Mouse (Mus musculus): ENCODE results near the gene Med16. TPM values are rescaled to one million over a fixed set of nuclear protein-coding genes. Genes with fewer than 3 reads are reported as not detected.
"Not testable (repeated sequence)": the region's sequence is repeated elsewhere in the genome, so short reads cannot be mapped to it uniquely, and the experiment has no call there.

Gene Med16
- polyA plus RNA-seq, 1 experiment from 2014 or later: 44.9 TPM

DNA sequence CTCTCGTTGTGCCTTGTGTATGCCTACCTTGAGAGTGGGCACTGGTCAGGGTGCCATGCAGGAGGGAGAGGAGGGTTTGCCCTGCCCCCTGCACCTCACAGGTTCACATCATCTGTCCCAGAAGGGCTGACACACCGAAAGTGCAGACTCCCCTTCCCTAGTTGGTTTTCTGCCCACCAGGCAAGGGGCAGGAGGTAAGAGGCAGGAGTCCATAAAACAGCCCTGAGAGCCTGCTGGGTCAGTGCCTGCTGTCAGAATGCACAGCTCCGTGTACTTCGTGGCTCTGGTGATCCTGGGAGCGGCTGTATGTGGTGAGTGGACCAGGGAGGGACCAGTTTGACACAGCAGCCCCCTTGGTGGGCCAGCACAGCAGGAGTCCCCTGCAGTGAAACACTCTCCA lies 18.1 kb downstream of the Med16 start, which contains the start of gene Cfd:
Gene Cfd (plus strand): TSS at position 184 of the 400 bp plus-strand sequence.
- Histone ChIP-seq H3K4me1 (replicated peaks; ENCODE audit: insufficient read depth, low read length) (no peaks in the 10 kb centered on the region), H3K27ac (no peak within 1 kb of the TSS), H3K27me3 (ENCODE audit: insufficient read depth, low read length) (no peaks in the 10 kb centered on the region), H3K9me3 (replicated peaks; ENCODE audit: low read length) (no peaks in the 10 kb centered on the region), H3K9ac (ENCODE audit: low read depth, low read length) (no peak within 1 kb of the TSS), H3K36me3 (ENCODE audit: insufficient read depth, low read length) (peaks cover 15% of the 10 kb centered on the region), H3K4me3 (replicated peaks; ENCODE audit: low read depth, low read length) (no peak within 1 kb of the TSS), H3K4me2 (ENCODE audit: low read length) (no peak within 1 kb of the TSS)
- TF ChIP-seq CTCF (IDR thresholded peaks at IDR 0.05; ENCODE audit: low read depth): no peak
- DNase-seq (ENCODE audit: low spot score): no peak
- no peak for ATAC-seq (replicated peaks; ENCODE audit: low FRiP score, low read depth)
- 40% methylated on average over 5 of the region's 5 CpGs for WGBS

DNA sequence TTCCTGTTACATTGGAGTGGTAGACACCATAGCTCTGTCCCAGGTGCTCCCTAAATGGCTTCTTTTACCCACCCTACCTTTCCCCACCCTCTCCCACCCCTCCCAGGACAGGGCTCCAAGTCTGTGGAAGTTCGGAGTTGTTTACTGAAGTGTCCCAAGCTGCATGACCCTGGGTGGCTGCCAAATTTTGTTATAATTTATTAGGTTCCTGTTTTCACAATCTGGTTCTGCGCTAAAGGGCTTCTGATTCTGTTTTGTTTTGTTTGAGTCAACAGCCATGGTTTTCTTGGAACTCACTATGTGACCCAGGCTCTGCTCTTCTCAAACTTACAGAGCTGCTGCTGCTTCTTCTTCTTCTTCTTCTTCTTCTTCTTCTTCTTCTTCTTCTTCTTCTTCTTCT lies 19.3 kb downstream of the Med16 start:
- 40% methylated on average over 2 of the region's 2 CpGs for WGBS
- Histone ChIP-seq H3K9ac (ENCODE audit: low read depth, low read length) (no peak overlapping the region), H3K4me3 (replicated peaks; ENCODE audit: low read depth, low read length) (no peak overlapping the region), H3K27ac (no peak overlapping the region), H3K4me2 (ENCODE audit: low read length) (no peak overlapping the region), H3K9me3 (replicated peaks; ENCODE audit: low read length) (no peaks in the 10 kb centered on the region), H3K4me1 (replicated peaks; ENCODE audit: insufficient read depth, low read length) (no peaks in the 10 kb centered on the region), H3K27me3 (ENCODE audit: insufficient read depth, low read length) (no peaks in the 10 kb centered on the region), H3K36me3 (ENCODE audit: insufficient read depth, low read length) (0 out of 2 replicates have a peak, but pooled peaks cover 5% of the 10 kb centered on the region)
- no peak for TF ChIP-seq CTCF (IDR thresholded peaks at IDR 0.05; ENCODE audit: low read depth)
- no peak for ATAC-seq (replicated peaks; ENCODE audit: low FRiP score, low read depth)
- DNase-seq (ENCODE audit: low spot score): peak; percentile 73

DNA sequence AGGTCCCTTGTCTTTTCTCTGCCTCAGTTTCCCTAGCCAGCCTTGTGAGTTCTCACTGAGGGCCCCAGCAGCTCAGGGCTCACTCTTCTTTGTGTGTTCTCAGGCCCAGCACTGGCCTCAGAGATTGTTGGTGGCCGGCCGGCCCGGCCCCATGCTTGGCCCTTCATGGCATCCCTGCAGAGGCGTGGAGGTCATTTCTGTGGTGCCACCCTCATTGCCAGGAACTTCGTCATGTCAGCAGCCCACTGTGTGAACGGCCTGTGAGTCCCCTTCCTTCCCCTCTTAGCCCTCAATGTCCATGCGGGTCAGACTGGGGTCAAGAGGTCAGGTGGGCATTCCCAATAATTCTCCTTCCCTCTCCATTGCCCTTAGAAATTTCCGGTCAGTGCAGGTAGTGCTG lies 22.1 kb downstream of the Med16 start:
- DNase-seq (ENCODE audit: low spot score): no peak
- H3K27ac ChIP-seq: no peak overlapping the region
- H3K4me3 ChIP-seq (replicated peaks; ENCODE audit: low read depth, low read length): no peak overlapping the region
- H3K9me3 ChIP-seq (replicated peaks; ENCODE audit: low read length): no peaks in the 10 kb centered on the region
- H3K36me3 ChIP-seq (ENCODE audit: insufficient read depth, low read length): no peaks in the 10 kb centered on the region
- H3K27me3 ChIP-seq (ENCODE audit: insufficient read depth, low read length): no peaks in the 10 kb centered on the region
- TF ChIP-seq CTCF (IDR thresholded peaks at IDR 0.05; ENCODE audit: low read depth): no peak
- no peak overlapping the region for H3K9ac ChIP-seq (ENCODE audit: low read depth, low read length)
- ATAC-seq (replicated peaks; ENCODE audit: low FRiP score, low read depth): no peak
- WGBS: 80% methylated on average over 8 of the region's 8 CpGs
- H3K4me2 ChIP-seq (ENCODE audit: low read length): no peak overlapping the region
- H3K4me1 ChIP-seq (replicated peaks; ENCODE audit: insufficient read depth, low read length): peaks cover 12% of the 10 kb centered on the region

DNA sequence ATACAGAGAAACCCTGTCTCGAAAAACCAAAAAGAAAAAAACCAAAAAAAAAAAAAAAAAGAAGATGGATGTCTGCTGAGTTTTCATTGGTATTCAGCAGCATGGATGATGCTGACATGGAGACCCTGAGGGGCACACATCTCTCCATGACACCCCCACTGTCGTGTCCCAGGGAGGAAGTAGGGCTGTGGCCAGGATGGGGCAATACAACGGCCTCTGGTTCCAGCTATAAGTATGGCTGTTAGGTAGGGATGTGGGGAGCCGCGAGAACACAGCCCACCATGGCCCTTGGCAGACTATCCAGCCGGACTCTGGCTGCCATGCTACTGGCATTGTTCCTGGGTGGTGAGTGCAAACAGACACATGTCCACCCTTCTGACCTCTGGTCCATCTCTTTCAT lies 22.7 kb downstream of the Med16 start, which contains the start of gene Elane:
Gene Elane (plus strand): TSS at position 194 of the 400 bp plus-strand sequence.
- Histone ChIP-seq H3K9me3 (replicated peaks; ENCODE audit: low read length) (no peaks in the 10 kb centered on the region), H3K4me2 (ENCODE audit: low read length) (no peak within 1 kb of the TSS), H3K4me1 (replicated peaks; ENCODE audit: insufficient read depth, low read length) (peaks cover 12% of the 10 kb centered on the region), H3K9ac (ENCODE audit: low read depth, low read length) (no peak within 1 kb of the TSS), H3K4me3 (replicated peaks; ENCODE audit: low read depth, low read length) (no peak within 1 kb of the TSS), H3K36me3 (ENCODE audit: insufficient read depth, low read length) (no peaks in the 10 kb centered on the region), H3K27ac (no peak within 1 kb of the TSS), H3K27me3 (ENCODE audit: insufficient read depth, low read length) (no peaks in the 10 kb centered on the region)
- TF ChIP-seq CTCF (IDR thresholded peaks at IDR 0.05; ENCODE audit: low read depth): no peak
- no peak for DNase-seq (ENCODE audit: low spot score)
- 74% methylated on average over 6 of the region's 6 CpGs for WGBS
- ATAC-seq (replicated peaks; ENCODE audit: low FRiP score, low read depth): no peak

DNA sequence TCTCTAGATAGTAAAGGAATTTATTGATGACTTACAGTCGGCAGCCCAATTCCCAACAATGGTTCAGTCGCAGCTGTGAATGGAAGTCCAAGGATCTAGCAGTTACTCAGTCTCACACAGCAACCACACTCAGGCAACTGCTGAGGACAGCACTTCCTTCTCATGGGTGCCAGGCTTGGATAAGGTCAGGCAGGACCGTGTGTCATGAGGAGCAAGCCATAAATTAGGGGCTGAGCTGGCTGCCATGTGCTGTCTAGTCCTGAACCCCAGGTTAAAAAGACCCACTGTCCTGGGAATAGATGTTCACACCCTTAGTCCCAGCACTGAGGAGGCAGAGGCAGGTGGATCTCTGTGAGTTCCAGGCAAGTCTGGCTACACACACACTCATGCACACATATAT lies 23.8 kb downstream of the Med16 start:
- H3K4me1 ChIP-seq (replicated peaks; ENCODE audit: insufficient read depth, low read length): peaks cover 14% of the 10 kb centered on the region
- H3K27me3 ChIP-seq (ENCODE audit: insufficient read depth, low read length); H3K27ac ChIP-seq; DNase-seq (ENCODE audit: low spot score); H3K4me2 ChIP-seq (ENCODE audit: low read length); H3K9ac ChIP-seq (ENCODE audit: low read depth, low read length); H3K9me3 ChIP-seq (replicated peaks; ENCODE audit: low read length); ATAC-seq (replicated peaks; ENCODE audit: low FRiP score, low read depth); H3K36me3 ChIP-seq (ENCODE audit: insufficient read depth, low read length); H3K4me3 ChIP-seq (replicated peaks; ENCODE audit: low read depth, low read length): not testable (repeated sequence)
- WGBS: 54% methylated on average over 2 of the region's 3 CpGs

DNA sequence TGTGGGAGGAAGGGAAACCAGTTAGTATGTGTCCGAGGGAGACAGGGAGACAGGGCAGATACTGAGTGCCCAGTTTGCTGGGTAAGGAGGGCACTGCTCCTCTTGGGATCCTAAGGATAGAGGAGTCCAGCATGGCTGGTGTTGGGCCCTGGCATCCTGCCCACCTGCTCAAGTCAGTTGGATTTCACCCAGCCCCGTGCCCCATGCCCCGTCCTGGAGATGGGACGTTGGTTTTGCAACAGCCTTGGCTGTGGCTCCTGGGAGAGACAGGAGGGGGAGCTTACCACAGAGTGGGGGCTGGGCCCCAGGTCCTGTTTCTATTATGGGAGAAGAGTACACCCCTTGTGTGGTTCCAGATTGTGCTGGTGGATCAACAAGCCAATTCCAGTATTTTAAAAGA lies 24.3 kb downstream of the Med16 start:
- Histone ChIP-seq H3K9me3 (replicated peaks; ENCODE audit: low read length) (no peaks in the 10 kb centered on the region), H3K4me2 (ENCODE audit: low read length) (no peak overlapping the region), H3K27me3 (ENCODE audit: insufficient read depth, low read length) (no peaks in the 10 kb centered on the region), H3K4me1 (replicated peaks; ENCODE audit: insufficient read depth, low read length) (peaks cover 19% of the 10 kb centered on the region), H3K4me3 (replicated peaks; ENCODE audit: low read depth, low read length) (no peak overlapping the region), H3K36me3 (ENCODE audit: insufficient read depth, low read length) (no peaks in the 10 kb centered on the region), H3K9ac (ENCODE audit: low read depth, low read length) (no peak overlapping the region), H3K27ac (no peak overlapping the region)
- WGBS: 50% methylated on average over 4 of the region's 4 CpGs
- no peak for ATAC-seq (replicated peaks; ENCODE audit: low FRiP score, low read depth)
- TF ChIP-seq CTCF (IDR thresholded peaks at IDR 0.05; ENCODE audit: low read depth): no peak
- no peak for DNase-seq (ENCODE audit: low spot score)
